Mouse (Mus musculus) liver (tissue): ENCODE measurements around the gene Lgi2.

Experiments used
- DNase-seq: peaks from one replicate; pipeline ENCODE4 v3.0.0-alpha.2; 2020; ENCODE audit warnings: mixed read lengths

Gene Lgi2

GRCm38 (mm10) chr5:52565813-52566531 lies at the start of gene Lgi2:
Gene Lgi2, minus strand, starts transcription at chr5:52566462.
- peak; percentile 8 for DNase-seq

- no peak for DNase-seq
These were observed 49.2 kb upstream of the Lgi2 start for GRCm38 (mm10) chr5:52615421-52615820.

- DNase-seq = peak; percentile 61
These were observed 48.4 kb upstream of the Lgi2 start for GRCm38 (mm10) chr5:52614686-52615085.

GRCm38 (mm10) chr5:52612776-52613175 lies 46.5 kb upstream of the Lgi2 start:
- DNase-seq = no peak

GRCm38 (mm10) chr5:52611315-52611895 lies 45.1 kb upstream of the Lgi2 start:
- no peak for DNase-seq

GRCm38 (mm10) chr5:52610306-52610705 lies 44.0 kb upstream of the Lgi2 start:
- no peak for DNase-seq

- no peak for DNase-seq
These were observed 43.4 kb upstream of the Lgi2 start for GRCm38 (mm10) chr5:52609672-52610071.

GRCm38 (mm10) chr5:52604582-52605041 lies 38.4 kb upstream of the Lgi2 start:
- DNase-seq = no peak

GRCm38 (mm10) chr5:52590612-52591011 lies 24.4 kb upstream of the Lgi2 start:
- DNase-seq = no peak

- no peak for DNase-seq
These were observed 22.4 kb upstream of the Lgi2 start for GRCm38 (mm10) chr5:52588650-52589049.

- DNase-seq = no peak
These were observed 21.1 kb upstream of the Lgi2 start for GRCm38 (mm10) chr5:52587291-52587733.

- DNase-seq = no peak
These were observed 6.3 kb upstream of the Lgi2 start for GRCm38 (mm10) chr5:52572572-52572971.

- DNase-seq = no peak
These were observed 4.5 kb upstream of the Lgi2 start for GRCm38 (mm10) chr5:52570746-52571145.

- no peak for DNase-seq
These were observed 949 bp downstream of the Lgi2 start for GRCm38 (mm10) chr5:52565214-52565812.

GRCm38 (mm10) chr5:52564351-52564750 lies 1.9 kb downstream of the Lgi2 start:
- no peak for DNase-seq

- no peak for DNase-seq
These were observed 6.0 kb downstream of the Lgi2 start for GRCm38 (mm10) chr5:52560240-52560639.

- DNase-seq = no peak
These were observed 10.7 kb downstream of the Lgi2 start for GRCm38 (mm10) chr5:52555526-52555925.

- DNase-seq = no peak
These were observed 15.0 kb downstream of the Lgi2 start for GRCm38 (mm10) chr5:52551318-52551632.

- no peak for DNase-seq
These were observed 15.5 kb downstream of the Lgi2 start for GRCm38 (mm10) chr5:52550613-52551317.

- peak; percentile 17 for DNase-seq
These were observed 19.3 kb downstream of the Lgi2 start for GRCm38 (mm10) chr5:52546950-52547349.

GRCm38 (mm10) chr5:52543770-52544169 lies 22.5 kb downstream of the Lgi2 start:
- DNase-seq = no peak

- no peak for DNase-seq
These were observed 26.1 kb downstream of the Lgi2 start for GRCm38 (mm10) chr5:52540186-52540585.

GRCm38 (mm10) chr5:52539483-52539882 lies 26.8 kb downstream of the Lgi2 start:
- DNase-seq = no peak

GRCm38 (mm10) chr5:52537024-52537423 lies 29.2 kb downstream of the Lgi2 start:
- no peak for DNase-seq
